Mouse (Mus musculus): ENCODE results near the gene Srpr.

DNA sequence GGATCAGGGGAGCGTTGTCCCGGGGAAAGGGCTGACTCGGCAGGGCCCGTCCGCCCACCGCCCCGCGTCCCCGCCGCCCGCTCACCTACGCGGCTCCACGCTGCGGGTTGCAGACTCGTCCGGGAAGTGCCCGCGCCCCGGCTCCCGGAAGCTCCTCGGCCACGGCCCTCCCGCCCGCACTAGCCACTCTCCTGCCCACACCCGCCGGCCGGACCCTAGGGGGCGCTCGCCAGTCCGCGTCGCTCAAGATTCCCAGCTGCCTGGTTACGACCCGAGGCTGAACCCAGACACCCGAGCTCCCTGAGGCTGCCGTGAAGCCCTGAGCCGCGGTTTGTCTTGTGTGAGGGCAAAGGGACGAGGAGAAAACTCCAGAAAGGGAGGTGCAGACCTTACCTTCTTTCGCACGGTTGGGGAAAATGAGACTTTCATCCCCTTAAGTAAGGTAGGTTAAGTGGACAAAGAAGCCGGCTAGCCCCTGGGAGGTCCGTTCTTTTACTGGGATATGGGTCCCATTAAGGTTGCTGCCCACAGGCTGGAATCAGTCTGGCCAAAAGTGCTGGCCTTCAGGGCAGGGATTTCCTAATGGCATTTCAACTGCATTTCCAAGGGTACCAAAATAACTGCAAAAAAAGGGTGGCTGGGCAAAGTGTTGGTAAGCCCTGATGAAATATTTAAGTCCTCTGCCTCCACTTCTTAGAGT, at the start of gene Srpr, which contains the start of gene Tirap:
- TF ChIP-seq GATA1 (IDR thresholded peaks at IDR 0.05; ENCODE audit: borderline replicate concordance, low read length), result no peak
- no peak for TF ChIP-seq FLI1 (IDR thresholded peaks at IDR 0.05; ENCODE audit: low read length)

Measured in megakaryocyte, embryonic 14.5 days (primary cell).